ENCODE assay signal across 8 mouse cellular contexts in the genomic region with DNA sequence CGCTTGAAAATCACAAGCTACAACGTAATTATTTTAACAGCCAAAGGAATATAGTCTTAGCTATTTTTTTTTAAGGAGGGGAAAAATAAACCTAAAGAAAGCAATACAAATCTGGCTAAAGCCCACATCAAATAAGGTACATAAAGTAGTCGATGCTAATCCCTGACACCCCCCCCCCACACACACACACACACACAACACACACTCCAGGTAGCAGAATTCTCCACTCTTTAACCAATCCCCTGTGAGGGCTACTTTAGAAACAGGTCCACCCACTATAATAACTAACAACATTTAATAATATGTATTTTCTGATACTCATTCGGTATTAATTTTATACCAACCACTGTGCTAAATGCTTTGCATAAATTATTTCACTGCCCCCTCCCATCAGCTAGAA. TPM values are rescaled to one million over a fixed set of nuclear protein-coding genes. Genes with fewer than 3 reads are reported as not detected.
DNase-seq lines count a peak whose midpoint lies in the region; ATAC-seq and TF ChIP-seq lines count a peak whose summit lies in the region.

No protein-coding gene starts in this region.

- peak overlapping the region; percentile 61 for H3K4me3 ChIP-seq in heart, embryonic 15.5 days
- H3K4me3 ChIP-seq in G1E (ENCODE audit: low read depth, low read length), result peak overlapping the region; percentile 78
- H3K4me3 ChIP-seq in hindbrain, embryonic 11.5 days (ENCODE audit: low read depth, low read length), result peak overlapping the region; percentile 80
- H3K4me3 ChIP-seq in midbrain, embryonic 12.5 days, result peak overlapping the region; percentile 64

- no peak for ATAC-seq in heart, embryonic 15.5 days (replicated peaks; ENCODE audit: insufficient number of reproducible peaks, insufficient read depth, low FRiP score, low read depth)
- ATAC-seq in G1E (ENCODE audit: extremely low read depth, insufficient number of reproducible peaks, low FRiP score, poor library complexity, severe bottlenecking), result no peak
- no peak for ATAC-seq in hindbrain, embryonic 11.5 days (ENCODE audit: low FRiP score)
- ATAC-seq in midbrain, embryonic 12.5 days (ENCODE audit: low FRiP score, low read depth), result no peak

- H3K27ac ChIP-seq in heart, embryonic 15.5 days, result peak overlapping the region; percentile 95
- peak overlapping the region; percentile 100 for H3K27ac ChIP-seq in hindbrain, embryonic 11.5 days (ENCODE audit: low read depth, low read length)
- H3K27ac ChIP-seq in midbrain, embryonic 12.5 days (replicated peaks), result peak overlapping the region; percentile 98

- peak overlapping the region; percentile 93 for H3K4me2 ChIP-seq in heart, embryonic 15.5 days
- peak overlapping the region; percentile 99 for H3K4me2 ChIP-seq in hindbrain, embryonic 11.5 days (replicated peaks; ENCODE audit: low read depth, low read length)
- H3K4me2 ChIP-seq in midbrain, embryonic 12.5 days (replicated peaks), result peak overlapping the region; percentile 98

- H3K27me3 ChIP-seq in heart, embryonic 15.5 days, result peaks cover 8% of the 10 kb centered on the region
- no peaks in the 10 kb centered on the region for H3K27me3 ChIP-seq in G1E (ENCODE audit: insufficient read depth, low read length)
- H3K27me3 ChIP-seq in hindbrain, embryonic 11.5 days (ENCODE audit: control insufficient read depth, insufficient read depth, low read length), result peaks cover 8% of the 10 kb centered on the region
- peaks cover 20% of the 10 kb centered on the region for H3K27me3 ChIP-seq in midbrain, embryonic 12.5 days

- no peak for TF ChIP-seq CTCF in G1E (IDR thresholded peaks at IDR 0.05; ENCODE audit: low read depth, low read length)

- no peaks in the 10 kb centered on the region for H3K9me3 ChIP-seq in heart, embryonic 15.5 days (replicated peaks)
- no peaks in the 10 kb centered on the region for H3K9me3 ChIP-seq in G1E (replicated peaks)
- H3K9me3 ChIP-seq in hindbrain, embryonic 11.5 days (ENCODE audit: control insufficient read depth, low read length), result no peaks in the 10 kb centered on the region
- H3K9me3 ChIP-seq in midbrain, embryonic 12.5 days, result no peaks in the 10 kb centered on the region

- H3K4me1 ChIP-seq in heart, embryonic 15.5 days (replicated peaks), result peaks cover 84% of the 10 kb centered on the region
- peaks cover 86% of the 10 kb centered on the region for H3K4me1 ChIP-seq in G1E (ENCODE audit: insufficient read depth, low read depth, low read length)
- peaks cover 27% of the 10 kb centered on the region for H3K4me1 ChIP-seq in hindbrain, embryonic 11.5 days (replicated peaks; ENCODE audit: control insufficient read depth, insufficient read depth, low read length)
- peaks cover 79% of the 10 kb centered on the region for H3K4me1 ChIP-seq in midbrain, embryonic 12.5 days

- DNase-seq in heart, adult 18-20 months, result no peak
- DNase-seq in G1E (ENCODE audit: low spot score), result no peak
- DNase-seq in hindbrain, embryonic 11.5 days (ENCODE audit: low spot score), result peak; percentile 8
- DNase-seq in adrenal gland, adult 2 months, result no peak
- no peak for DNase-seq in B cell, adult 2 months
- DNase-seq in frontal cortex, postnatal 10 days (ENCODE audit: low spot score in 2 of 2), result no peak

- 2% methylated on average over 4 of the region's 4 CpGs for WGBS in heart, embryonic 15.5 days
- under 1% methylated on average over 4 of the region's 4 CpGs for WGBS in hindbrain, embryonic 11.5 days
- 0% methylated on average over 4 of the region's 4 CpGs for WGBS in midbrain, embryonic 12.5 days

- H3K36me3 ChIP-seq in heart, embryonic 15.5 days, result peaks cover 7% of the 10 kb centered on the region; the same call in 1 of the 2 replicates
- peaks cover 31% of the 10 kb centered on the region for H3K36me3 ChIP-seq in G1E (replicated peaks)
- H3K36me3 ChIP-seq in hindbrain, embryonic 11.5 days (ENCODE audit: control insufficient read depth, insufficient read depth, low read length), result no peaks in the 10 kb centered on the region
- peaks cover 10% of the 10 kb centered on the region for H3K36me3 ChIP-seq in midbrain, embryonic 12.5 days

- peak overlapping the region; percentile 55; the same call in 1 of the 2 replicates for H3K9ac ChIP-seq in heart, embryonic 15.5 days
- peak overlapping the region; percentile 4 for H3K9ac ChIP-seq in hindbrain, embryonic 11.5 days (ENCODE audit: low read depth, low read length)
- H3K9ac ChIP-seq in midbrain, embryonic 12.5 days (replicated peaks), result peak overlapping the region; percentile 46; the same call in 1 of the 2 replicates

RNA-seq across cellular contexts. Expression of a gene that starts 3.0 kb away (rescaled TPM):
- 18.6 and 19.5 TPM in 2 replicates for polyA plus RNA-seq in heart, embryonic 15.5 days (2015; fragmentation: Nextera tagmentation; extraction: Ambion mirVana)
- total RNA-seq in heart, adult 18-20 months (2021), result 10 to 100 TPM; 15.8 to 18.0 TPM
- total RNA-seq in G1E (2014; fragmentation: Nextera tagmentation) (145 and 185 TPM in 2 replicates), G1E (2017) (3.9 and 4.8 TPM in 2 replicates)
- 104 and 111 TPM in 2 replicates for polyA plus RNA-seq in G1E (2012)
- 33.7 and 40.9 TPM in 2 replicates for polyA plus RNA-seq in hindbrain, embryonic 11.5 days (2014; fragmentation: Nextera tagmentation; extraction: Ambion mirVana)
- polyA plus RNA-seq in midbrain, embryonic 12.5 days (2016; fragmentation: Nextera tagmentation; extraction: Ambion mirVana), result 48.7 and 50.7 TPM in 2 replicates
- total RNA-seq in adrenal gland, adult 2 months (2021), result 10 to 100 TPM; 31.4 to 41.5 TPM
- polyA plus RNA-seq in adrenal gland, adult 2 months (2012; rRNA removed), result 17.4 and 18.7 TPM in 2 replicates

RNA-seq across cellular contexts. Expression of a gene that starts 18.5 kb away (rescaled TPM):
- 37.3 and 40.6 TPM in 2 replicates for polyA plus RNA-seq in heart, embryonic 15.5 days (2015; fragmentation: Nextera tagmentation; extraction: Ambion mirVana)
- 10 to 100 TPM; 10.3 to 14.3 TPM for total RNA-seq in heart, adult 18-20 months (2021)
- total RNA-seq in G1E (2014; fragmentation: Nextera tagmentation) (2.6 TPM in 2 replicates), G1E (2017) (0.93 and 1.2 TPM in 2 replicates)
- 2.2 and 3.0 TPM in 2 replicates for polyA plus RNA-seq in G1E (2012)
- 15.7 and 17.1 TPM in 2 replicates for polyA plus RNA-seq in hindbrain, embryonic 11.5 days (2014; fragmentation: Nextera tagmentation; extraction: Ambion mirVana)
- polyA plus RNA-seq in midbrain, embryonic 12.5 days (2016; fragmentation: Nextera tagmentation; extraction: Ambion mirVana), result 11.4 and 12.1 TPM in 2 replicates
- 10 to 100 TPM; 10.8 to 16.0 TPM for total RNA-seq in adrenal gland, adult 2 months (2021)
- 86.3 and 94.7 TPM in 2 replicates for polyA plus RNA-seq in adrenal gland, adult 2 months (2012; rRNA removed)

RNA-seq across cellular contexts. Expression of a gene that starts 21.1 kb away (rescaled TPM):
- polyA plus RNA-seq in heart, embryonic 15.5 days (2015; fragmentation: Nextera tagmentation; extraction: Ambion mirVana), result 20.6 and 24.0 TPM in 2 replicates
- 10 to 100 TPM; 30.2 to 32.2 TPM for total RNA-seq in heart, adult 18-20 months (2021)
- total RNA-seq in G1E (2014; fragmentation: Nextera tagmentation), result 24.0 and 26.0 TPM in 2 replicates
- total RNA-seq in G1E (2017), result 36.0 and 41.5 TPM in 2 replicates
- polyA plus RNA-seq in G1E (2012), result 3.5 and 9.1 TPM in 2 replicates
- 32.7 and 45.2 TPM in 2 replicates for polyA plus RNA-seq in hindbrain, embryonic 11.5 days (2014; fragmentation: Nextera tagmentation; extraction: Ambion mirVana)
- 52.9 and 53.8 TPM in 2 replicates for polyA plus RNA-seq in midbrain, embryonic 12.5 days (2016; fragmentation: Nextera tagmentation; extraction: Ambion mirVana)
- total RNA-seq in adrenal gland, adult 2 months (2021), result 10 to 100 TPM; 44.2 to 59.7 TPM
- polyA plus RNA-seq in adrenal gland, adult 2 months (2012; rRNA removed), result 10.7 and 11.8 TPM in 2 replicates

RNA-seq across cellular contexts. Expression of a gene that starts 21.2 kb away (rescaled TPM):
- 129 and 132 TPM in 2 replicates for polyA plus RNA-seq in heart, embryonic 15.5 days (2015; fragmentation: Nextera tagmentation; extraction: Ambion mirVana)
- 100 to 1,000 TPM; 112 to 118 TPM for total RNA-seq in heart, adult 18-20 months (2021)
- total RNA-seq in G1E (2014; fragmentation: Nextera tagmentation), result 96.2 and 98.4 TPM in 2 replicates
- total RNA-seq in G1E (2017), result 171 and 204 TPM in 2 replicates
- polyA plus RNA-seq in G1E (2012), result 104 and 107 TPM in 2 replicates
- 120 and 124 TPM in 2 replicates for polyA plus RNA-seq in hindbrain, embryonic 11.5 days (2014; fragmentation: Nextera tagmentation; extraction: Ambion mirVana)
- 98.9 and 105 TPM in 2 replicates for polyA plus RNA-seq in midbrain, embryonic 12.5 days (2016; fragmentation: Nextera tagmentation; extraction: Ambion mirVana)
- 100 to 1,000 TPM; 124 to 157 TPM for total RNA-seq in adrenal gland, adult 2 months (2021)
- 175 and 193 TPM in 2 replicates for polyA plus RNA-seq in adrenal gland, adult 2 months (2012; rRNA removed)

RNA-seq across cellular contexts. Expression of a gene that starts 47.3 kb away (rescaled TPM):
- 14.2 and 22.9 TPM in 2 replicates for polyA plus RNA-seq in heart, embryonic 15.5 days (2015; fragmentation: Nextera tagmentation; extraction: Ambion mirVana)
- total RNA-seq in heart, adult 18-20 months (2021), result 10 to 100 TPM; 16.2 to 26.3 TPM
- total RNA-seq in G1E (2014; fragmentation: Nextera tagmentation), result 120 TPM in 2 replicates
- 55.6 and 71.0 TPM in 2 replicates for total RNA-seq in G1E (2017)
- polyA plus RNA-seq in G1E (2012), result 183 and 212 TPM in 2 replicates
- polyA plus RNA-seq in hindbrain, embryonic 11.5 days (2014; fragmentation: Nextera tagmentation; extraction: Ambion mirVana), result 44.3 and 57.1 TPM in 2 replicates
- polyA plus RNA-seq in midbrain, embryonic 12.5 days (2016; fragmentation: Nextera tagmentation; extraction: Ambion mirVana), result 78.7 and 88.5 TPM in 2 replicates
- 10 to 100 TPM; 71.0 to 92.8 TPM for total RNA-seq in adrenal gland, adult 2 months (2021)
- polyA plus RNA-seq in adrenal gland, adult 2 months (2012; rRNA removed), result 83.4 and 107 TPM in 2 replicates

Comparison
In these comparisons a context has a peak if more than half of its experiments do, and no peak if none do; other contexts are left out.
1. H3K9ac ChIP-seq: peak in every context shown above with its lines; median percentile 55 in heart, embryonic 15.5 days; 46 in midbrain, embryonic 12.5 days; 4 in hindbrain, embryonic 11.5 days.